Mouse (Mus musculus): ENCODE data around the gene Vps25.

DNA sequence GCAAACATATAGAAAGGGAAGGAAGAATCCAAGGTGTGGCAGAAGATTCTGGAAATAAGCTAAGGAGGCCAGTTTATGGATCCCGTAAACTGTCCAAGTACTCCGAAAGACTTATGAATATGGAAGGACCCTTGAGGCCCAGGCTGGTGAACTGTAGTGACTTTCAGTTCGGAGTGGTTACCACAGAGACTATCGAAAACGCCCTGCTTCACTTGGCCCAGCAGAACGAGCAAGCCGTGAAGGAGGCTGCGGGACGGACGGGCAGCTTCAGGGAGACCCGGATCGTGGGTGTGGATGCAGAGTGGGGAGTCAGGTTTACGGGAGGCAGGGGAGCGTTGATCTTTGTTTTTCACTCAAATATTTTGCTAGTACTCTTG lies 25.7 kb downstream of the Vps25 start:
- TF ChIP-seq ZC3H11A (IDR thresholded peaks at IDR 0.05; ENCODE audit: borderline replicate concordance, low read depth, low read length): no peak
- no peak for TF ChIP-seq MAFK (IDR thresholded peaks at IDR 0.05; ENCODE audit: insufficient read depth, low read depth, low read length)
- no peak for TF ChIP-seq ZNF384 (IDR thresholded peaks at IDR 0.05; ENCODE audit: low read depth, low read length)
- no peak for TF ChIP-seq HCFC1 (IDR thresholded peaks at IDR 0.05; ENCODE audit: borderline replicate concordance, insufficient read depth, low read length)

All from ES-E14 (cell line).